28 mouse cellular contexts compared by ENCODE assay signal in genomic region chr1:129146395-129147094, GRCm38 (mm10).
DNase-seq lines count a peak whose midpoint lies in the region; ATAC-seq and TF ChIP-seq lines count a peak whose summit lies in the region.
"Had no signal": no experiment of that assay in that cellular context is flagged by ENCODE, and none has a peak within 500 bp of the region (broad histone marks: within the 10 kb centered on the region; RNA-seq: fewer than 3 reads in every experiment).

No protein-coding gene starts in this region.

- no peak overlapping the region for H3K4me3 ChIP-seq in embryonic facial prominence, embryonic 14.5 days (ENCODE audit: low read depth, low read length)
- no peak overlapping the region for H3K4me3 ChIP-seq in kidney, embryonic 16.5 days (ENCODE audit: low read length)
- H3K4me3 ChIP-seq: erythroblast, embryonic 14.5 days; forebrain, embryonic 12.5 days; heart, embryonic 12.5 days; hindbrain, embryonic 10.5 days; intestine, embryonic 15.5 days; layer of hippocampus, adult 2 months; midbrain, embryonic 13.5 days had no signal

- H3K9ac ChIP-seq in embryonic facial prominence, embryonic 14.5 days (ENCODE audit: low read depth, low read length) = no peak overlapping the region
- H3K9ac ChIP-seq in kidney, embryonic 16.5 days (replicated peaks; ENCODE audit: low read length) = no peak overlapping the region
- H3K9ac ChIP-seq: forebrain, embryonic 12.5 days; heart, embryonic 12.5 days; intestine, embryonic 15.5 days; liver, embryonic 14.5 days; lung, embryonic 14.5 days; midbrain, embryonic 13.5 days had no signal

- H3K4me1 ChIP-seq in embryonic facial prominence, embryonic 14.5 days (ENCODE audit: control insufficient read depth, insufficient read depth, low read length) = peaks cover 3% of the 10 kb centered on the region; the same call in 1 of the 2 replicates
- H3K4me1 ChIP-seq in kidney, embryonic 16.5 days (ENCODE audit: insufficient read depth, low read length) = peaks cover 36% of the 10 kb centered on the region
- H3K4me1 ChIP-seq: forebrain, embryonic 12.5 days; heart, embryonic 12.5 days; intestine, embryonic 15.5 days; midbrain, embryonic 13.5 days had no signal

- no peaks in the 10 kb centered on the region for H3K27me3 ChIP-seq in Patski
- no peaks in the 10 kb centered on the region for H3K27me3 ChIP-seq in embryonic facial prominence, embryonic 14.5 days (replicated peaks; ENCODE audit: control insufficient read depth, insufficient read depth, low read length)
- H3K27me3 ChIP-seq in kidney, embryonic 16.5 days (ENCODE audit: insufficient read depth, low read length) = no peaks in the 10 kb centered on the region
- H3K27me3 ChIP-seq: CH12.LX; forebrain, embryonic 12.5 days; heart, embryonic 12.5 days; intestine, embryonic 15.5 days; midbrain, embryonic 13.5 days had no signal

- H3K4me2 ChIP-seq in embryonic facial prominence, embryonic 14.5 days (ENCODE audit: low read depth, low read length) = no peak overlapping the region
- H3K4me2 ChIP-seq in kidney, embryonic 16.5 days (replicated peaks; ENCODE audit: low read depth, low read length) = no peak overlapping the region
- H3K4me2 ChIP-seq: forebrain, embryonic 12.5 days; heart, embryonic 12.5 days; intestine, embryonic 15.5 days; lung, embryonic 14.5 days; midbrain, embryonic 13.5 days had no signal

- H3K27ac ChIP-seq in embryonic facial prominence, embryonic 14.5 days (replicated peaks; ENCODE audit: low read depth, low read length) = no peak overlapping the region
- peak overlapping the region; percentile 90 for H3K27ac ChIP-seq in kidney, embryonic 16.5 days (ENCODE audit: low read length)
- H3K27ac ChIP-seq: forebrain, embryonic 12.5 days; hindbrain, embryonic 10.5 days; intestine, embryonic 15.5 days; layer of hippocampus, adult 2 months; liver, embryonic 14.5 days; midbrain, embryonic 13.5 days had no signal

- POLR2A ChIA-PET in Patski (lab: Charles Lee) = no interaction called here

- no peaks in the 10 kb centered on the region for H3K9me3 ChIP-seq in embryonic facial prominence, embryonic 14.5 days (ENCODE audit: control insufficient read depth, low read length)
- no peaks in the 10 kb centered on the region for H3K9me3 ChIP-seq in kidney, embryonic 16.5 days (ENCODE audit: low read length)
- H3K9me3 ChIP-seq: forebrain, embryonic 12.5 days; G1E; heart, embryonic 12.5 days; hindbrain, embryonic 10.5 days; intestine, embryonic 15.5 days; midbrain, embryonic 13.5 days had no signal

- H3K36me3 ChIP-seq in embryonic facial prominence, embryonic 14.5 days (ENCODE audit: control insufficient read depth, insufficient read depth, low read length) = no peaks in the 10 kb centered on the region
- H3K36me3 ChIP-seq in kidney, embryonic 16.5 days (ENCODE audit: insufficient read depth, low read length) = no peaks in the 10 kb centered on the region
- H3K36me3 ChIP-seq: forebrain, embryonic 12.5 days; G1E; heart, embryonic 12.5 days; hindbrain, embryonic 10.5 days; intestine, embryonic 15.5 days; midbrain, embryonic 13.5 days had no signal

- WGBS in embryonic facial prominence, embryonic 14.5 days = 40% methylated on average over 4 of the region's 4 CpGs
- 46% methylated on average over 4 of the region's 4 CpGs for WGBS in kidney, embryonic 16.5 days

- peak; percentile 69 for DNase-seq in Patski (ENCODE audit: low read depth, low spot score)
- peak; percentile 33 for DNase-seq in embryonic facial prominence, embryonic 14.5 days (ENCODE audit: low spot score)
- peak; percentile 12 to 31 for DNase-seq in kidney, postnatal 4 days
- DNase-seq in adipocyte (ENCODE audit: low spot score) = no peak
- no peak for DNase-seq in ovary, postnatal 14 days (ENCODE audit: low spot score)
- no peak for DNase-seq in gastrocnemius, adult 8-10 months (ENCODE audit: low spot score in 2 of 2)
- DNase-seq: adrenal gland, postnatal 25 days; B cell, adult 2 months; cerebellum, adult 9-11 months; gastrocnemius, postnatal 14 days; heart, postnatal 10 days; lung, embryonic 14.5 days; retina, postnatal 1 day; right cerebral cortex, postnatal 25 days; spleen, adult 18-20 months; thymus, postnatal 14 days had no signal

- in situ Hi-C loops in Patski (cut with MboI; ENCODE audit: low pct_unique_long_range_greater_than_20kb) = no loop called here

- peak; percentile 91 for ATAC-seq in Patski
- no peak for ATAC-seq in embryonic facial prominence, embryonic 14.5 days (ENCODE audit: low read depth)
- ATAC-seq in kidney, embryonic 16.5 days (ENCODE audit: low FRiP score, low TSS enrichment) = peak; percentile 88
- ATAC-seq: hindbrain, embryonic 16.5 days; intestine, embryonic 15.5 days; midbrain, embryonic 13.5 days had no signal

- no peak for TF ChIP-seq CTCF in Patski (IDR thresholded peaks at IDR 0.05)

- CTCF ChIA-PET in Patski (lab: Charles Lee) = no interaction called here

Comparison
In these comparisons a context has a peak if more than half of its experiments do, and no peak if none do; other contexts are left out.
1. DNase-seq: peak in Patski (single experiment), embryonic facial prominence, embryonic 14.5 days (single experiment) and kidney, postnatal 4 days (2 of 2); none in adipocyte (single experiment), ovary, postnatal 14 days (single experiment) and gastrocnemius, adult 8-10 months (0 of 2).